Mouse (Mus musculus): Measurements from ENCODE around the gene Pklr.

The Pklr gene

DNA sequence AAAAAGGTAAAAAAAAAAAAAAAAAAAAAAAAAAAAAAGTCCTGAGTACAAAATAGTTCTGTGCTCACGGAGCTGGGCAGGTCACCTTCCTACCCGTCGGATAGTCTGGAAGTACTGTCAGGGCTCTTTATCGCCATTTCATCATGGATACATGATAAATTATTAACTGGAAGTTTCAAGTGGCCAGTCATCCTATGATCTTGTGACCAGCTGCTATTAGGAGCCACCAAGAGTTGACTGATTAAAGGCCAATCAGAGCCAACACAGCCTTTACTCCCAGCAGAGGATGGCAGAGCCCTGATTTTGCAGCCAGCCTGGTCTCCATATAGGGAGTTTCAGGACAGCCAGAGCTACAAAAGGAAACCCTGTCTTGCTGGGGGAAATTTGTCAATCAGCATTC is 22.9 kb upstream of the Pklr start:
- in situ Hi-C loops (cut with MboI; ENCODE audit: low pct_unique_long_range_greater_than_20kb in 1 of 2, low sequenced_read_pairs in 2 of 2, unreplicated experiment in 1 of 2): no loop called here

DNA sequence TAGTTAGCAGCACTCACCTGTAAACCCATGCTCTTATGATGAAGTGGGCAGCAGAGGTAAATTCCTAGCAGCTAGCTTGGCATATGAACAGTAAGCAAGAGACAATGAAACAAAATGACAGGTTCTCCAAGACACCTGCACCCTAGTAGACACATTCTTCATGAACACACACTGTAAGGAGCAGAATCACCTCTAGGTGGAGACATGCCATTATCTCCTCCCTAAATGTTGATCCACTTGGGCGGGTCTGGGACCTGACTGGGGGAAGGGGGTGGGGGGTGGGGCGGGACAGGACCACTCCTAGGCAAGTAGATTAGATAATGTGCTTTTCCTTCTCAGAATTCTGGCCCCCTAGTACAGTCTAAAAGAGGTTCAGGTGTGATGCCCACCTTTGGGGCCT is 20.4 kb upstream of the Pklr start:
- in situ Hi-C loops (cut with MboI; ENCODE audit: low pct_unique_long_range_greater_than_20kb in 1 of 2, low sequenced_read_pairs in 2 of 2, unreplicated experiment in 1 of 2): no loop called here

DNA sequence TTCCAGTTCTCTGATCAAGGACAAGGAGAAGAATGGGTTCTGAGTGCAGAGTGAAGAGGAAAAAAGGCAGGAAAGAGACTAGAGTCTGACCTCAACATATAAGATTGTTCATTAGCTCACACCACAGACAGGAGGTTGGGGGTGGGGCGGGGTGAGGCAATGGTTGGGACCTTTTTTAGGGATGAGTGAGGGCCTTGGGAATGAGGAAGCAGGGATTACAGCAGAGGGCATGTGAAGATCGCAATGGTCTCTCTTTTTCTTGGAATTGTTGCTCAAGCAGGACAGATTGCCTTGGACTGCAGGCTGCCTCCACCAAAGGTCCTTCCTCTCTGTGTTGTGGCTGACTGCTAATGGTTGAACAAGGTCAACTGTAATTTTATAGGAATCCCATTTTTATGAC is 12.6 kb upstream of the Pklr start:
- in situ Hi-C loops (cut with MboI; ENCODE audit: low pct_unique_long_range_greater_than_20kb in 1 of 2, low sequenced_read_pairs in 2 of 2, unreplicated experiment in 1 of 2): no loop called here

DNA sequence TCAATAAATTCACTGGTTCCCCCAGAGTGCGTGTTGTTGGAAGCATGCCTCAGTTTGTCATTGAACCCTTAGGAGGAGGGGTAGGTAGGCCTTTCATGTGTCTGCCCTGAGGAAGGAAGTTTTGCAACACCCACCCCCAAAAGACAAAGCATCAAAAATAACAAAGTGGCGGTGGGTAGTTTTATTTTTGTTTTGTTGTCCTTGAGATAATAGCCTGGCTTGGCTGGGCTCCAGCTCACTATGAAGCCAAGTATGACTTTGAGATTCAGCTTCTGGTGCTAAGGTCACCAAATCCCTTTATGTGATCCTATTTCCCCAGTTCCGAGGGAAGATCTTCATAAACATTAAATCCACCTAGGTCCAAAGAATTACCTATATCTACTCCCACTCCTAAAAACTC is 11.7 kb upstream of the Pklr start:
- in situ Hi-C loops (cut with MboI; ENCODE audit: low pct_unique_long_range_greater_than_20kb in 1 of 2, low sequenced_read_pairs in 2 of 2, unreplicated experiment in 1 of 2): no loop called here

- in situ Hi-C loops (cut with MboI; ENCODE audit: low pct_unique_long_range_greater_than_20kb in 1 of 2, low sequenced_read_pairs in 2 of 2, unreplicated experiment in 1 of 2): no loop called here
Measured at GRCm38 (mm10) chr3:89125981-89126380, 10.0 kb upstream of the Pklr start.

DNA sequence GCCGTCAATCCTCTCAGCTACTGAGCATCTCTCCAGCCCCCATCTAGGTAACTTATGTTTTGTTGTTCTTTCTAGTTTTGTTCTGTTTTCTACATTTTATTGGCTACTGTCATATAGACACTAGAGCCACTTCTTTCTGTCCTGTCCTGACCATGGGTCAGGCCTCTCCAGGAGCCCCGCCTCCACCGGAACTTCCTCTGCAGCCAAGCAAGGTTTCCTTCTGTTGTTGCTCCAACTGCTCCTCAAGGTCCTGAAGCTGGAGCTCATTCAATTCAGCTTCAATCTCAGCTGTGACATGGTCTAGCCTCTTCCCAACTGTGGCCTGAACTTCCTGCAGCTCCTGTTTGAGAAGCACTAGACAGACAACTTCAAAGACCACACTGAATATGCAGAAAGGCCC is 6.0 kb upstream of the Pklr start:
- in situ Hi-C loops (cut with MboI; ENCODE audit: low pct_unique_long_range_greater_than_20kb in 1 of 2, low sequenced_read_pairs in 2 of 2, unreplicated experiment in 1 of 2): no loop called here

DNA sequence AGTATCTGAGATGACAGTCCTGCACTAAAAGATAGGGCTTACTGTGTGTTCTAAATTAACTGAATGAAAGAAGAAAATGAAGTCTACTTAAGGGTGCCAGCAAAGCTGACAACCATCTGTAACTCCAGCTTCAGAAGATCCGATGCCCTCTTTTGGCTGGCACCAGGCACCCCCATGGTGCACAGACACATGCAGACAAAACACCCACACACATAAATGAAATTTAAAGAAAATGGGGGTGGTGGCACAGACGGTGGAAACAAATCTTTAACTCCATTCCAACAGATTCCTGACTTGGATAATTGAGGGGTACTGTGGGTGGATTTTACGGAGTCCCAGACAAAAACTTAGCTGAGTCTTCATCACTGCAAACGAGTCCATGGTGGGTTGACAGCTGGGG is 4.1 kb upstream of the Pklr start:
- in situ Hi-C loops (cut with MboI; ENCODE audit: low pct_unique_long_range_greater_than_20kb in 1 of 2, low sequenced_read_pairs in 2 of 2, unreplicated experiment in 1 of 2): no loop called here

GRCm38 (mm10) chr3:89132285-89133062 is 3.5 kb upstream of the Pklr start:
- in situ Hi-C loops (cut with MboI; ENCODE audit: low pct_unique_long_range_greater_than_20kb in 1 of 2, low sequenced_read_pairs in 2 of 2, unreplicated experiment in 1 of 2): no loop called here

GRCm38 (mm10) chr3:89133063-89133450 is 2.9 kb upstream of the Pklr start:
- in situ Hi-C loops (cut with MboI; ENCODE audit: low pct_unique_long_range_greater_than_20kb in 1 of 2, low sequenced_read_pairs in 2 of 2, unreplicated experiment in 1 of 2): no loop called here

GRCm38 (mm10) chr3:89133752-89134151 is 2.2 kb upstream of the Pklr start:
- in situ Hi-C loops (cut with MboI; ENCODE audit: low pct_unique_long_range_greater_than_20kb in 1 of 2, low sequenced_read_pairs in 2 of 2, unreplicated experiment in 1 of 2): no loop called here

- in situ Hi-C loops (cut with MboI; ENCODE audit: low pct_unique_long_range_greater_than_20kb in 1 of 2, low sequenced_read_pairs in 2 of 2, unreplicated experiment in 1 of 2): no loop called here
Measured at GRCm38 (mm10) chr3:89136365-89136764, 423 bp downstream of the Pklr start.

- in situ Hi-C loops (cut with MboI; ENCODE audit: low pct_unique_long_range_greater_than_20kb in 1 of 2, low sequenced_read_pairs in 2 of 2, unreplicated experiment in 1 of 2): no loop called here
Measured at GRCm38 (mm10) chr3:89144821-89145220, 8.9 kb downstream of the Pklr start.

DNA sequence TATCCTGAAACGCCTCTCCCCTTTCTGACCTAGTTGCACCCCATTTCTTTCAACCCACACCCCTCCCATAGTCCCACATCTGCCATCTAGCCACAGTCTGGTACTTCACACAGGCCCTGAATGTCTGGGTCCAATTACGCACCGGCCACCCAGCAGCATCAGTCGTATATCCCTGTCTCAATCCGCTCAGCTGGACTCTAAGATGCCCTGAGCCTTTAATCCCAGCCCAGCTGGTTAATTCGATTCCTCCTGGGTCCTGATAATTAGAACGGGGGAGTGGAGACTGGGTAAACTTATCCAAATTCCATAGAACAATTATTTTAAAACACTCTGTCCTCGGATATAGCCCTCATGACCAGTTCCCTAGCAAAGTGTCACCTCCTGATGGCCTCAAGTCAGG is 9.6 kb downstream of the Pklr start:
- in situ Hi-C loops (cut with MboI; ENCODE audit: low pct_unique_long_range_greater_than_20kb in 1 of 2, low sequenced_read_pairs in 2 of 2, unreplicated experiment in 1 of 2): no loop called here

DNA sequence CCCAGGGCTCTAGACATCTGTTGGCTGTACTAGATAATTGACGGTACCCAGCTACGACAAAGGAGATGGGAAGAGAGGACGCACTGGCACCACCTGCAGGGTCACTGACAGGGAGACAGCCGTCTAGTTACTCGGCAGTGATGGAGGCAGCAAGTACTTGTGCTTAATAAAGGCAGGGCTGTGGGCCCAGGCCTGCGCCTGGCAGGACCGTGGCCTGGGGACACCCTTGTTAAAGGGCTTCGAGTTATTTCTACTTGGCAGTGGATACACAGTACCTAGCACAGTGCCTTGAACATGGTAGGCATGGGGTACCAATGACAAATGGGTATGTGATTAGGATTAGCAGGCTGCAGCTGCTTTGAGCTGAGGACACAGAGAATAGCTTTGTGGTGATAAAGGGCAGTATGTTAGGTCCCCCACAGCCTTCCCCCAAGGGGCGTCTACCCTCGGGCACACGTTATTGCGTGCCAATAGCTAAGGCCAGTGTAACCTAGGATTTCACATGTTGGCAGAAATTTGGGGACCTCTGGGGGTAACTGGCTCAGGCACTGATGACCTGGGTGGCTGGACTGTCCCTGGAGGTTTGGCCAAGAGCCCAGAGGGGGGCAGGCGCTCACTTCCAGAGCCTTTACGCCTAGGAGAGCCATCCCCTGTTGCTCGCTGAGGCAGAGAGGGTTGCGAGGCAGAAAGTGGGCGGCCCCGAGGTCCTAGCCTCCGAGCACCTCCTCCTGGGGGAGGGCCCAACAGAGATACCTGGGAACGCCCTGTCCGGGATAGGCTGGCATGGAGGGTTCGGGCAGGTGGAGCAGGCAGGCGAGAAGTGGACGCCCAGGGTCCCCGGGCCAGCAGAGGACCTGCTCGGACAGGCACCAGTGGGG is 11.4 kb downstream of the Pklr start:
- in situ Hi-C loops (cut with MboI; ENCODE audit: low pct_unique_long_range_greater_than_20kb in 1 of 2, low sequenced_read_pairs in 2 of 2, unreplicated experiment in 1 of 2): no loop called here

DNA sequence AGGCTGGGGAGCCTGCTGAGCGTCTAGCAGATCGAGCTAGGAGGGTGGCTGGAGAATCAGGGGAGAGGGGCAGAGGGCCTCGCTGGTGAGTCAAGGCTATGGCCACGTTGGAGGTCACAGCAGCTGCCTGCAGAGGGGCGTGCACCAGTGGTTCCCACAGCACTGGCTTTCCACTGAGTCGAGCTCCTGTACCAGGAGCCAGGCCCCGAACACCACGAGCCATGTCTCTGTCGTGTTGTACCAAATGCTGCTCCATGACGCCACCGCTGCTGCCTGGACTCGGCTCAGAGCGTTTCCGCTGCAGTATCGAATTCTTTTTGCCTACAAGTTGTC is 12.0 kb downstream of the Pklr start:
- in situ Hi-C loops (cut with MboI; ENCODE audit: low pct_unique_long_range_greater_than_20kb in 1 of 2, low sequenced_read_pairs in 2 of 2, unreplicated experiment in 1 of 2): no loop called here

DNA sequence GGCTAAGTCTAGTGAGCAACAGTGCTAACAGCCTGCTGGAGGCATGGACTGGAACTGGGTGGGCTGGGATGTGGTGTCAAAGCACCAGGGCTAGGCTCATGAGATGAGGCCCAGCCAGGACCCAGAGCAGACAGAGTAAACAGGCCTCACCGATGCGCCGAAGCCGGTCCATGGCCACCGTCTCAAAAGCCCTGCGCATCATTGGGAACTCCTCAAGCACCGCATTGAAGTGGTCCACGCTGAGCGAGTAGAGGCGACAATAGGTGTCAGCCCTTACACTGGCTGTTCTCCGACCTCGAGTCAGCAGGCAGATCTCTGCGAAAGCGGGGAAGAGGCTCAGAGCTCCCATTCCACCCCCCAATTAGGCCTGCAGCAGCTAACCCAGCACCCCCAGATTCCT is 12.6 kb downstream of the Pklr start:
- in situ Hi-C loops (cut with MboI; ENCODE audit: low pct_unique_long_range_greater_than_20kb in 1 of 2, low sequenced_read_pairs in 2 of 2, unreplicated experiment in 1 of 2): no loop called here

GRCm38 (mm10) chr3:89152084-89152835 is 16.3 kb downstream of the Pklr start:
- in situ Hi-C loops (cut with MboI; ENCODE audit: low pct_unique_long_range_greater_than_20kb in 1 of 2, low sequenced_read_pairs in 2 of 2, unreplicated experiment in 1 of 2): no loop called here

- in situ Hi-C loops (cut with MboI; ENCODE audit: low pct_unique_long_range_greater_than_20kb in 1 of 2, low sequenced_read_pairs in 2 of 2, unreplicated experiment in 1 of 2): no loop called here
Measured at GRCm38 (mm10) chr3:89156951-89157350, 21.0 kb downstream of the Pklr start.

- in situ Hi-C loops (cut with MboI; ENCODE audit: low pct_unique_long_range_greater_than_20kb in 1 of 2, low sequenced_read_pairs in 2 of 2, unreplicated experiment in 1 of 2): no loop called here
Measured at GRCm38 (mm10) chr3:89158651-89159050, 22.7 kb downstream of the Pklr start.

Measured in mouse embryonic stem cell (cell line).